Mouse (Mus musculus) kidney, embryonic 14.5 days (tissue): ENCODE data around the gene Gpam. TPM values are rescaled to one million over a fixed set of nuclear protein-coding genes. Genes with fewer than 3 reads are reported as not detected.
"Not testable (repeated sequence)": the region's sequence is repeated elsewhere in the genome, so short reads cannot be mapped to it uniquely, and the experiment has no call there.

Experiments
- ATAC-seq: fragments of 200-750 bp; cut with Nextera tagmentation; 2 replicates; pipeline ENCODE4 v1.8.0; 2017; ENCODE audit warnings: moderate number of reproducible peaks, mild to moderate bottlenecking, moderate TSS enrichment, moderate library complexity; ENCODE audit not compliant: low FRiP score, low TSS enrichment
- H3K27ac ChIP-seq: fragments of 300-500 bp; sonication (generic); 2 replicates; pipeline ENCODE4 v1.5.1; 2014; ENCODE audit warnings: low read depth, mild to moderate bottlenecking, low read length, moderate library complexity, mixed read lengths
- H3K27me3 ChIP-seq: fragments of 300-500 bp; sonication (generic); 2 replicates; pipeline ENCODE4 v1.6.1; 2014; ENCODE audit warnings: mild to moderate bottlenecking, low read length; ENCODE audit not compliant: control insufficient read depth, insufficient read depth
- H3K36me3 ChIP-seq: fragments of 300-500 bp; sonication (generic); 2 replicates; pipeline ENCODE4 v1.6.1; 2014; ENCODE audit warnings: low read length, mixed read lengths; ENCODE audit not compliant: control insufficient read depth, insufficient read depth
- H3K4me1 ChIP-seq: fragments of 300-500 bp; sonication (generic); 2 replicates; pipeline ENCODE4 v1.6.1; 2014; ENCODE audit warnings: low read length, mixed read lengths; ENCODE audit not compliant: control insufficient read depth, insufficient read depth
- H3K4me2 ChIP-seq: fragments of 300-500 bp; sonication (generic); replicated peaks from 2 replicates; pipeline ENCODE4 v1.6.1; 2014; ENCODE audit warnings: low read depth, mild to moderate bottlenecking, low read length
- H3K4me3 ChIP-seq: fragments of 300-500 bp; sonication (generic); 2 replicates; pipeline ENCODE4 v1.5.1; 2014; ENCODE audit warnings: mild to moderate bottlenecking, low read length
- H3K9ac ChIP-seq: fragments of 300-500 bp; sonication (generic); 2 replicates; pipeline ENCODE4 v1.6.1; 2014; ENCODE audit warnings: low read depth, mild to moderate bottlenecking, low read length, moderate library complexity
- H3K9me3 ChIP-seq: fragments of 300-500 bp; sonication (generic); 2 replicates; pipeline ENCODE4 v1.6.1; 2016; ENCODE audit warnings: low read length; ENCODE audit not compliant: control insufficient read depth
- whole genome bisulfite sequencing: fragments of 180-500 bp; shearing (Covaris S2); extraction: QIAGEN DNeasy Blood & Tissue Kit; methylation state at CpG from one replicate; pipeline ENCODE4 v1.1.7; 2014; 5-methylcytosine and 5-hydroxymethylcytosine counted together
- polyA plus RNA-seq: library from polyadenylated mRNA; unstranded; fragments of >200 nt; fragmentation: Nextera tagmentation; extraction: Ambion mirVana; gene quantifications from 2 replicates; pipeline ENCODE4 v1.2.1, GENCODE M21; 2014

Gpam gene
- polyA plus RNA-seq, 1 experiment from 2014 or later: 22.2 TPM

DNA sequence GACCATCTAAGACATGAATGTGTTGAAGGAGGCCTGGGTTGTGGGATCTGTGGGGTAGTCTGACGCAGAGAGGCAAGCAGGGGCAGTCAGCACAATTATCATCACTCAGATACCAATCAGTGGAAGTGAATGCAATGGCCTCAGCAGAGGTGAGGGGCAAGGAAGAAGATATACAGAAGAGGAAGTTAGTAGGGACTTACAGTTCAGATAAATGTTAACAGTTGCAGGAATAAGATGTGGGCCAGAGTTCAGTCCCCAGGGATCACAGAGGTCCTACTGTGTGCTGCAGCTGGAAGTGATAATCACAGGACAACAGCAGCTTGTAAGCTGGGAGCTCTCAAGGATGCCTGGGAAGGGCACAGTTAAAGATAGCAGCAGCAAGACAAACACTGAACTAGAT is 37.1 kb upstream of the Gpam start:
- H3K27me3 ChIP-seq: no peaks in the 10 kb centered on the region
- no peak for ATAC-seq
- H3K9me3 ChIP-seq: no peaks in the 10 kb centered on the region
- no peaks in the 10 kb centered on the region for H3K4me1 ChIP-seq
- no peak overlapping the region for H3K4me2 ChIP-seq
- H3K27ac ChIP-seq: no peak overlapping the region
- H3K9ac ChIP-seq: no peak overlapping the region
- no peak overlapping the region for H3K4me3 ChIP-seq
- no peaks in the 10 kb centered on the region for H3K36me3 ChIP-seq
- WGBS: 78% methylated on average over 1 of the region's 1 CpGs

DNA sequence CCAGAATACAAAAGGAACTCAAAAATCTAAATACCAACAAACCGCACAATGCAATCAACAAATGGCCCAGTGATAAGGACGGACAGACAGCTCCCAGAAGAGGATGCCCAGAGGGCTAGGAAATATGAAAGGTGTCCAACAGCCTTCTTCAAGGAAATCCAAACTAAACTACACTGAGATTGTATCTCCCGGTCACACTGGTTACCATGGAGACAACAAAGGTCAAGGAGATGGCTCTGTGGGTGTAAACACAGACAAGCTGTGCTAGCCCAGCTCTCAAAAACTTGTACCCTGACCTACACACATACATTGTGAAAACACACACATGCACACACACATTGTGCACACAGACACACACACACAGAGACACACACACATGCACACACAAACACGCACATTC is 35.2 kb upstream of the Gpam start:
- Histone ChIP-seq H3K4me1 (peaks cover 2% of the 10 kb centered on the region; the same call in 1 of the 2 replicates), H3K27me3 (no peaks in the 10 kb centered on the region), H3K36me3 (no peaks in the 10 kb centered on the region), H3K4me2 (no peak overlapping the region), H3K4me3 (no peak overlapping the region), H3K9ac (no peak overlapping the region), H3K9me3 (no peaks in the 10 kb centered on the region), H3K27ac (no peak overlapping the region)
- no peak for ATAC-seq
- WGBS: 76% methylated on average over 4 of the region's 4 CpGs

DNA sequence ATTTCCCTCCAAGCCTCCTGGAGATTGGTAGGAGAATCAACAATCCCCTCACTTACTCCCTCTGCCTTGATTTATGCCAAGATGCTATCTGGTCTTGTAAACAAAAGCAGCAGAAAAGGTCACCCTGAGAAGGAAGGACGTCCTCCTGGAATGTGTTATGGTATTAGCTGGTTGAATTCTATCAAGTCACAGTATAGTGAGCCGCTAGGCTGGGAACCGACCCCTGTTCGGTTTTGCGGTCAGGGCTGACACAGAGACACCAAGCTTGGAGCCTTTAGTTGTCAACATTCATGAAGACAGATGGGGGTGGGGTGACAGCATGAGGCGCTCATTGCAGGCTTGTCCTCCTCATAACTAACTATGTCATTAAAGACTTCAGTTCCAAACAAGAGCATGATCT is 32.8 kb upstream of the Gpam start:
- WGBS: 51% methylated on average over 6 of the region's 6 CpGs
- Histone ChIP-seq H3K9me3 (no peaks in the 10 kb centered on the region), H3K4me3 (no peak overlapping the region), H3K36me3 (no peaks in the 10 kb centered on the region), H3K27me3 (no peaks in the 10 kb centered on the region), H3K4me1 (peaks cover 2% of the 10 kb centered on the region; the same call in 1 of the 2 replicates), H3K9ac (no peak overlapping the region), H3K4me2 (no peak overlapping the region), H3K27ac (no peak overlapping the region)
- ATAC-seq: no peak

DNA sequence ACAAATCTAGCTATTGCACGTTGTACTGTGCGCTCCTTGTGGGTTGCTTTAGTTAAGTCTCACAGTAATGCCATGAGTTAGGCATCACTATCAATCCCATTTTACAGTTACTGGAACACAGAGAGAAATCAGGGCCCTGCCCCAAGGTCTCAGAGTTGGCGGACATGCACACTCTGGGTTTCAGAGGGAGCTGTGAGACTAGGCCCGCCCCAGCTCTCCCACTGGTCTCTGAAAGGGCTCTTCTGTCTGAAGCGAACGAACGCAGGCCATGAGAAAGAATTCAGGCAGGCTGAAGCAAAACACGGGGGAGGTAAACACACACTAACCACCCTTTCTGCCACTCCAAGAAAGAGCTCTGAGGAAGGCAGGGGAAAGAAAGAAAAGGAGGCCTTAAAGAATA is 31.6 kb upstream of the Gpam start:
- Histone ChIP-seq H3K9me3 (no peaks in the 10 kb centered on the region), H3K9ac (no peak overlapping the region), H3K27ac (no peak overlapping the region), H3K4me1 (peaks cover 2% of the 10 kb centered on the region; the same call in 1 of the 2 replicates), H3K36me3 (no peaks in the 10 kb centered on the region), H3K4me2 (no peak overlapping the region), H3K27me3 (no peaks in the 10 kb centered on the region), H3K4me3 (no peak overlapping the region)
- ATAC-seq: no peak
- WGBS: 58% methylated on average over 8 of the region's 8 CpGs

DNA sequence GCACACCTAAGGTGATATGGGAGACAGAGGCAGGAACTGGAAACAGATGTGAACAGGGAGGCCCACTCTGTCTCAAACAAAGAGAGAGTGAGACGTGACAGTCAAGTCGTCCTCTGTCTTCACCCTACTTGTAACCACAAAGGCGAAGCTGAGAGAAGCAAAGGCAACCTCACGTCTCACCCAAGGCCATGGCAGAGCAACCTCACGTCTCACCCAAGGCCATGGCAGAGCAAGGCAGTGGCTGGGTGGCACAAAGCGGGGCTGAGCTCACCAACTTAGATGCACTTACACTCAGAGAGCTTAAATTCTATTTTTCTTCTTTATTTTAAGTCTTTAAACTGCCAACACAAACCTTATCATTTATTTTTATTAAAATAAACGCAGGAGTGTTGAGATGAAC is 30.0 kb upstream of the Gpam start:
- H3K27ac ChIP-seq: no peak overlapping the region
- no peaks in the 10 kb centered on the region for H3K27me3 ChIP-seq
- no peak overlapping the region for H3K4me2 ChIP-seq
- ATAC-seq: no peak
- peaks cover 2% of the 10 kb centered on the region; the same call in 1 of the 2 replicates for H3K4me1 ChIP-seq
- H3K9ac ChIP-seq: no peak overlapping the region
- no peak overlapping the region for H3K4me3 ChIP-seq
- WGBS: 85% methylated on average over 7 of the region's 7 CpGs
- no peaks in the 10 kb centered on the region for H3K36me3 ChIP-seq
- H3K9me3 ChIP-seq: no peaks in the 10 kb centered on the region

DNA sequence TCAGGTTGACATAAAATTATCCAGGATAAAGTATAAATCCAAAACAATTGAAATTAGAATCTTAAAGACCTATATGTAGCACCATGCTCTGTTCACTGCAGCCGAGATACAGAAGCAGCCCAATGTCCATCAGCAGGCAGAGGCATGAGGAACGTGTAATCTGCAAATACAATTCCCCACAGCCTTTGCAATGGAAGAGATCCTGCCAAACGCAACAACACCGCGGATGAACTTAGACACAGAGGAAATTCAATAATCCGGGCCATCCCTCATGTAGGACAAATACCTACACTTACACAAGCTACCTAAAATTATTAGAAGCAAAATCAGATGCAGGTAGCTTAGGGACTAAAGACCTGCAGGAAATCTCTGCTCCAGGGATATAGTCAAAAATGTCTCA is 25.9 kb upstream of the Gpam start:
- H3K9me3 ChIP-seq: no peaks in the 10 kb centered on the region
- 92% methylated on average over 6 of the region's 6 CpGs for WGBS
- H3K4me3 ChIP-seq: no peak overlapping the region
- no peak overlapping the region for H3K4me2 ChIP-seq
- H3K9ac ChIP-seq: no peak overlapping the region
- H3K27ac ChIP-seq: no peak overlapping the region
- no peak for ATAC-seq
- H3K36me3 ChIP-seq: no peaks in the 10 kb centered on the region
- H3K27me3 ChIP-seq: no peaks in the 10 kb centered on the region
- peaks cover 2% of the 10 kb centered on the region; the same call in 1 of the 2 replicates for H3K4me1 ChIP-seq

DNA sequence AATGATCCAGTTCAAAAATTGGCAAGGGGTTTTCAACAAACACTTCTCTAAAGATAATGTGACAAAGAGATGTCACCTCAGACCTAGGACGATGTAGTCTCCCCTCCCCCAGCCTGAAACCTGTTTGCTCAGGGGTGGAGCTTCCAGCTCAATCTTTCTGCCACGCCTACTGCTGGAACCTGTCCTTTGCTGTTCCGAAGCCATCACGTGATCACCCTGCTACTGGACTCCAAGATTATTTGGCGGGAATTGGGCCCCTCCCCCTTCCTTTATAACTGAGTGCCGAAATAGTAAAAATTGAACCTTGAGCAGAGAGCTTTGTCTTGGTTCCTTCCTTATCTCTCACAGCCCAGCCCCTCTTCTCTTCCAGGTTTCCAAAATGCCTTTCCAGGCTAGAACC is 25.2 kb upstream of the Gpam start:
- 71% methylated on average over 5 of the region's 6 CpGs for WGBS

DNA sequence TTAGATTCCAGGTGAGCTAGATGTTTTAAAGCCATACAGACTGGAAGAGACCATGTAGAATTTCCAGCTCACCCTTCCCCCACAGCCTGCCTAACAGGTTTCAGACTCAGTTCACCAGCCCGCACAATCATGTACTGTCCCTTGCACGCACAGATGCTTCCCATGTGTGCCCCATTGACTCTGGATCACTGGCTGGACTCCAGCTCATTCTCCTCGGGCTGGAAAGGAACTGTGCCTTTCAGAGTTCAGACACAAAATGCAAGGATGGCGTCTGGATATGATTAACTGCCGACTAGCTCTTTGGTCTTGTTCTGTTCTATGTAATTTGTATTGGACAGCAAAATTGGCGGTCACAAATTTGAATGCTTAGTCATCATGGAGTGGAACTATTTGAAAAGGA is 22.6 kb upstream of the Gpam start:
- Histone ChIP-seq H3K27me3 (no peaks in the 10 kb centered on the region), H3K4me2 (no peak overlapping the region), H3K9ac (no peak overlapping the region), H3K4me3 (no peak overlapping the region), H3K36me3 (no peaks in the 10 kb centered on the region), H3K4me1 (0 out of 2 replicates have a peak, but pooled peaks cover 3% of the 10 kb centered on the region), H3K27ac (no peak overlapping the region), H3K9me3 (no peaks in the 10 kb centered on the region)
- ATAC-seq: no peak
- 71% methylated on average over 6 of the region's 6 CpGs for WGBS

More for the DNA sequence above, 25.2 kb upstream of the Gpam start:
- H3K36me3 ChIP-seq, H3K9ac ChIP-seq, ATAC-seq, H3K4me3 ChIP-seq, H3K4me2 ChIP-seq, H3K4me1 ChIP-seq, H3K9me3 ChIP-seq, H3K27ac ChIP-seq, H3K27me3 ChIP-seq: not testable (repeated sequence)

DNA sequence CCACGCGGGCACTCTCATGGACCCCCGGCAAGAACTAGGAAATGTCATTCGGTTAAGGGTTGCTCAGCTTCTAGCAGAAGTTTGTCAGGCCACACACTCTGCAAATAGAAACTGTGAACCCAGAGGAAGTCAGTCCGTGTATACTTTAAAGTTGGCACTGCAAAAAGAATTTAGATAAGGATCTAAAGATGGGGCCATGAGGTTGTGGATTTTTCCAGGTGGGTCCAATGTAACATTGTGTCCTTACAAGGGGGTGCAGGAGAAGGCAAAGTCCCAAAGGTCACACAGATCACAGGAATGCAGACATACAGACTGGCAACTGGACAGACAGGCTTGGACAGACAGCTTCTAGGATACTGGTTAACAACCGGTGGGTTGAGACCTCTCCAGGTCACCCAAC is 21.1 kb upstream of the Gpam start:
- Histone ChIP-seq H3K4me2 (no peak overlapping the region), H3K9me3 (no peaks in the 10 kb centered on the region), H3K4me1 (peaks cover 3% of the 10 kb centered on the region; the same call in 1 of the 2 replicates), H3K4me3 (no peak overlapping the region), H3K27me3 (no peaks in the 10 kb centered on the region), H3K27ac (no peak overlapping the region), H3K9ac (no peak overlapping the region), H3K36me3 (no peaks in the 10 kb centered on the region)
- ATAC-seq: no peak
- WGBS: 76% methylated on average over 6 of the region's 6 CpGs
